Mouse (Mus musculus) megakaryocyte, embryonic 14.5 days (primary cell): ENCODE results near the gene Ccdc63. TPM values are rescaled to one million over a fixed set of nuclear protein-coding genes. Genes with fewer than 3 reads are reported as not detected.

ENCODE experiments used
- H3K27me3 ChIP-seq: replicated peaks from 2 replicates; pipeline ENCODE3; 2012; ENCODE audit warnings: inconsistent platforms
- H3K36me3 ChIP-seq: replicated peaks from 2 replicates; pipeline ENCODE3; 2012; ENCODE audit warnings: low read length, inconsistent platforms, mixed read lengths
- H3K4me1 ChIP-seq: 2 replicates; pipeline ENCODE4 v1.6.1; 2012; ENCODE audit warnings: inconsistent platforms
- H3K4me3 ChIP-seq: replicated peaks from 2 replicates; pipeline ENCODE3; 2012; ENCODE audit warnings: moderate library complexity, mild to moderate bottlenecking, inconsistent platforms
- H3K9me3 ChIP-seq: 2 replicates; pipeline ENCODE4 v1.6.1; 2012; ENCODE audit warnings: inconsistent platforms
- FLI1 ChIP-seq: IDR thresholded peaks from 2 replicates; pipeline ENCODE4 v1.6.1; 2012; ENCODE audit warnings: low read length, inconsistent platforms, mixed read lengths
- GATA1 ChIP-seq: IDR thresholded peaks from 3 replicates; pipeline ENCODE4 v1.6.1; 2012; ENCODE audit warnings: mixed read lengths, low read length, inconsistent platforms, borderline replicate concordance
- polyA plus RNA-seq: library from polyadenylated mRNA; stranded (reverse); fragments of >175 nt; gene quantifications from 2 replicates; pipeline ENCODE4 v1.2.3, GENCODE M21; 2012; ENCODE audit warnings: low replicate concordance; ENCODE audit not compliant: insufficient read depth

Ccdc63 gene
- polyA plus RNA-seq, 1 experiment: not detected

DNA sequence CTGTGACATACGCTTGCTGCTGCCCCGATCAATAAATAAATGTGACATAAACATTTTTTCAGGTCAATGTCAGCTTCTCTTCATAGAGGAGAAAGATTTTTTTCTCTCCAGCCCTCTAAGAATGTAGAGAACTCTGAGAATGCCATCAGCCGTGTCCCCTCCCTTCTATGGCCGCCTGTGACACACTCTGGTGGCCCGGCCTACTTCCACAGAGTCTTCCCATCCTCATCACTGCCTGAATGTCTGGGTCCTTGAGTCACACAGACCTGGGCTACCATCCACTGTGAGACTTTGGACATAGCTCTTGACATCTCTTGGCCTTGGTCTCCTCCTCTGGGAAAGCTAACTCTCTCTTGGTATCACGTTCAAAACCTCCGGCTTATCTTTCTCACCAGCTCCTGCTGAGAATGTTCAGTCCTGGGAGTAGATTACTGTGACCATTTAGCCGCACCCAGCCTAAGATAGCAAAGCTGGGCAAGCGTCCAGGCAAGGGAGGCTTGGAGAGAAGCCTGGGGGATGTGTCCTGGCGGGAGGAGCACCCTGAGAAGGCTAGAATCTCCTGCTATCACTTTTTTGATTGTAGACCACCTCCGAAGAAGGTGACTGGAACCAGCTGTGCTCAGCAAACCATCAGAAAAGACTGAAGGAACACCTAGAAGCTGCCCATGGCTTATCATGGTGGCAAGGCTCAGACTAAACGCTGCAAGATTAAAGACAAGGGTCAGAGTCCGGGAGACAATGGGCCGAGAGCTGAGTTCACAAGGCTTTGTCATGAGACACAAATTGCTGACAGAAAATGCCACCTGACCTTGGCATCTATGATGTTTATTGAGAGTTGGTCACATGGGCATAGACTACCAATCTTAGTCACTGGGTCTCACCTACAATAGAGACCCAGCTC lies 3.9 kb downstream of the Ccdc63 start:
- Histone ChIP-seq H3K27me3 (peaks cover 37% of the 10 kb centered on the region), H3K36me3 (no peaks in the 10 kb centered on the region), H3K9me3 (no peaks in the 10 kb centered on the region), H3K4me3 (no peak overlapping the region), H3K4me1 (peaks cover 23% of the 10 kb centered on the region)
- TF ChIP-seq GATA1 (no peak), FLI1 (no peak)

DNA sequence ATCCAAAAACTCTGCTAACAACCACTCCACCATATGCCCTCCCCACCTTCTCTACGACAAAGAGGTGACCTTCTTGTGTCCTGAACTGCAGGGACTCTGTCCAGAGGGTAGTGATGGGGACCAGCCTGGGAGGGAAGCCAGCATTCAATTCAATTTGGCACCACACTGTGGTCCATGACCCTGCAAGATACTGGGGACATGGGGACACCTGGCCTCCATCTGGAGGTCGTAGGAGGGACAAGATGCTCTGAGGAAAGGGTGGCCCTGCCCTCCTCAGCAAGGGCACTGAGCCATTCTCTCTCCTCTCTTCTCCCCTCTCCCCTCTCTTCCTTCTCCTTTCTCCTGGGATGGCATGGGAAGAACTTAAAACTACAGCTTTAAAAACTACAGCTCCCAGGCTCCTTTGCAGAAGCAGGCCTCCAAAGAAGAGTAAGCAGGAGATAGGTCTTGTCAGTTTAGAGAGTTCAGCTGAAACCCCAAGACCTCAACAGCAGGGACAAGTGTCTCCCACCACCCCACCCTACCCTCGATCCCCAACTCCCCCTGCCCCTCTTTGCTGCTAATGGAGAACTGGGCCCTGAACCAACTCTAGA lies 5.2 kb downstream of the Ccdc63 start:
- Histone ChIP-seq H3K36me3 (no peaks in the 10 kb centered on the region), H3K4me3 (no peak overlapping the region), H3K4me1 (peaks cover 32% of the 10 kb centered on the region), H3K27me3 (peaks cover 35% of the 10 kb centered on the region), H3K9me3 (no peaks in the 10 kb centered on the region)
- no peak for TF ChIP-seq FLI1
- TF ChIP-seq GATA1: no peak

DNA sequence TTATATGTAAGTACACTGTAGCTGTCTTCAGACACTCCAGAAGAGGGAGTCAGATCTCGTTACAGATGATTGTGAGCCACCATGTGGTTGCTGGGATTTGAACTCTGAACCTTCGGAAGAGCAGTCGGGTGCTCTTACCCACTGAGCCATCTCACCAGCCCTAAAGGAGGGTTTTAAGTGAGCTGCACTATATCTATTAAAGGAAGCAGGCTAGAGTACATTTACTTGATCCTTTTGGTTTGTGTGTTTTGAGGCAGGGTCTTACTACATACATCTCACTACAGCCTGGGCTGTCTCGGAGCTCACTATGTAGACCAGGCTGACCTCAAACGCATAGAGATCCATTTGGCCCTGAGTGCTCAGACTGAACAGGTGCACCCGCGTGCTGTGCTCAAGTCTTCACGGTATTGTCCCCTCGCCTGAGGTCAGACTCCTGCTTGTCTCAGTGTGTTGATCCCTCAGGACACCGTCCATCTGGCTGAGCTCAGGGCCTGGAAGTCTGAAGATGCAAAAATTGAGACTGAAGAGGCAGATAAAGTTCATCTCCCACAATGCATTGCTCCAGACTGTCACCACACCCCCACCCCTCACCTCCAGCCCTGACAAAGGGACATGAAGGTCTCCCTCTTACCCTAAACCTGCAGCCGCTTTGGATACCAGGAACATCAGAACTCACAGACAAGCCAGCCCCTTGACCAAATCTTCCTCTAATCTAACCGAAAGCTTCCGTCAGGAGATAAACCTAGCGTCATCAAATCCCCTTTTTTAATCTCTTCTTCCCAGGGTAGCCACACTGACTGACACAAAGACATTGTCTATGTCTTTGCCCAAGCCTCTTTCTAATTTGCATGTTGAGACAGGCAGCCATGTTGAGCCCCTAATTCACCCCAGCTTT lies 6.0 kb downstream of the Ccdc63 start:
- H3K4me1 ChIP-seq: peaks cover 37% of the 10 kb centered on the region
- H3K36me3 ChIP-seq: no peaks in the 10 kb centered on the region
- H3K4me3 ChIP-seq: no peak overlapping the region
- peaks cover 35% of the 10 kb centered on the region for H3K27me3 ChIP-seq
- TF ChIP-seq GATA1 (no peak), FLI1 (no peak)
- H3K9me3 ChIP-seq: no peaks in the 10 kb centered on the region

DNA sequence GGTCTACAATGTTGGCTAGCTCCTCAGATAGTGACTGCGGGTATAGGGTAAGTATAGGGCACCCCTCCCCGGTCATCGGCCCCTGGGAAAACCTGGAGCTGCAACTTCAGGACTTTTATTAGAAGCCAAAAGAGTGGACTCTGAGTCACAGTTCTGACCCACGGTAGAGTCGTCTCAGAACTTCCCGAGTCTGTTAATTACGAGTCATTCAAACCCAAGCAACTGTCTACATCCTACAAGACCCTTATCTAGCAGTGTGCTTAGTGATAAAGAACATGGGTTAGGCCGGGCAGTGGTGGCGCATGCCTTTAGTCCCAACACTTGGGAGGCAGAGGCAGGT lies 7.6 kb downstream of the Ccdc63 start:
- H3K27me3 ChIP-seq: peaks cover 28% of the 10 kb centered on the region
- no peaks in the 10 kb centered on the region for H3K9me3 ChIP-seq
- no peak overlapping the region for H3K4me3 ChIP-seq
- TF ChIP-seq FLI1 (no peak), GATA1 (no peak)
- no peaks in the 10 kb centered on the region for H3K36me3 ChIP-seq
- peaks cover 45% of the 10 kb centered on the region for H3K4me1 ChIP-seq

DNA sequence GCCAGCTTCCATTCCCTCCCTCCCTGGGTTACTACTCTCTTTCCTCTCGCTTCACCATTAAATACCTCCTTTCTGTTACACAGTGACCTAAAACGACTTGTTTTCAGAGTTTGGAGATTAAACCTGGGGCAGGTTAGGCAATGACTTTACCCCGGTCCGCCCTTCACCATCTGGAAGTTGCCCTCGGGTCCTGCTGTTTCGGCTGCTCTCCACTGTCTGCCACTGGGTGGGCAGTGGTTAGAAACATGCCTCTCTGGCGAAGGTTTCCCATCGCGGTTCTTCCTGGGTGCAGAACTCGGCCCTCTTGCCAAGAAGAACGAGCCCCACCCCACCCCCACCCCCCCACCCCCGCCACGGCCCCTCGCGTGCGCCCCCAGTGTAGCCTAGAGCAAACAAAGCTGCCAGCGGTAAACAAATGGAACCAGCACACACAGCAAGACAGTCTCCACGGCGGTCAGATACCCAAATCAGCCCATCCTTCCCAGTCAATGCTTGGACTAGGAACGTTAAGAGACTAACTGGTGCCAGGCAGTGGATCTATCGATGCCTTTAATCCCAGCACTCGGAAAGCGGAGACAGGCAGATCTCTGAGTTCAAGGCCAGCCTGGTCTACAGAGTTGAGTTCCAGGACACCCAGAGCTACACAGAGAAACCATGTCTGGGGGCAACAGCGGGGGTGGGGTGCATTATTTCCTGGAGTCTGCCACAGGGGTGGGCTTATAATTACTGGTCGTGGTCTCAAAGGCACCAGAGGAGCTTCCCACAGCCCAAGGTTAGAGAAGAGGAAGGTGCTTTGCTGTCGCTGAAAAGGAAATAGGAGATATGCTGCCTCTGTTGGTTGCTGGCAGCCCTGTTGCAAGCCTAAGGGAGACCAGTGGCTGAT lies 8.2 kb downstream of the Ccdc63 start:
- H3K9me3 ChIP-seq: no peaks in the 10 kb centered on the region
- no peaks in the 10 kb centered on the region for H3K36me3 ChIP-seq
- no peak for TF ChIP-seq FLI1
- TF ChIP-seq GATA1: no peak
- H3K4me1 ChIP-seq: peaks cover 45% of the 10 kb centered on the region
- H3K27me3 ChIP-seq: peaks cover 27% of the 10 kb centered on the region
- H3K4me3 ChIP-seq: peak overlapping the region; percentile 92

DNA sequence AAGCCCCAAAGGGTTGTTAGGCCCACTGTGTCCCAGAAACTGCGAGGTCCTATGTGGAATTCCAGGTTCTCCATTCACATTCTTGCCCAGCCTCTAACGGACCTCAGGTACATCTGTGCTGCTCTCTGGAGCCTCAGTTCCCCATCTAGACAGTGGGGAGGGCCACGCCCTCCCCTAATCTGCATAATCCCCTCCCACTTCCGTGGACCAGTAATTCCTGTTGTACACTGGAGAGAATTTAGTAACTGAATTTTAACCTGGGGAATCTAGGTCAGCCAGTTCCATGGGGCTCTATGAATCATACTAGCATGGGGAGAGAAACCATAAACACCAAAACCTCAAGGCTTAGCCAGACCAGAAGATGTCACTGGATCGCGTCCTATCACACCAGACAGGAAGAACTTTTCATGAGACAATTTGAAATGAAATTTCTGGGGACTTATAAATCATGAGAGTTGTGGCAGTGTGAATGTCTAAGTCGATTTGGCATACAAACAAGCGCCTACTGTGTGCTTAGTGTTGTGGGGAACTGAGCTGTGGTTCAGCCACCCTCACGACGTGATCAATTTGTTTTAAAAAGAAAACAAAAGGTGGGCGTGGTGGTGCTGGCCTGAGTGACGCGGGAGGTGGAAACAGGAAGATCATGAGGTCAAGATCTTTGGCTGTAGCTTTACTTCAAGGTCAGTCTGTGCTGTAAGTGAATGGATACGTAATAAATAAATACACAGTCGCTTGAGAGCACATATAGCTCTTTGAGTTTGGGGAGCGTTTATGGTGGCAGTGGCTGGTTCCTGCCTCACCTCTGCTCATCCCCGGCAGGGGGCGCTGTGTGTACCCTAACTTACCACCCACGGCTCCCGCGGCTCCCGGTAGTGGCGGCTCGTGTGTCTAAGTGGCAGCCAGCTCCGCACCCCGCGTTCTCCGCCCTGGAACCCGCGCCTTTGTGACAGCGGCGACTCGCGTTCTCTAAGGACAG lies 9.3 kb downstream of the Ccdc63 start:
- H3K27me3 ChIP-seq: peaks cover 28% of the 10 kb centered on the region
- TF ChIP-seq FLI1 (no peak), GATA1 (no peak)
- H3K4me1 ChIP-seq: peaks cover 40% of the 10 kb centered on the region
- peak overlapping the region; percentile 92 for H3K4me3 ChIP-seq
- H3K9me3 ChIP-seq: peaks cover 2% of the 10 kb centered on the region
- H3K36me3 ChIP-seq: no peaks in the 10 kb centered on the region

DNA sequence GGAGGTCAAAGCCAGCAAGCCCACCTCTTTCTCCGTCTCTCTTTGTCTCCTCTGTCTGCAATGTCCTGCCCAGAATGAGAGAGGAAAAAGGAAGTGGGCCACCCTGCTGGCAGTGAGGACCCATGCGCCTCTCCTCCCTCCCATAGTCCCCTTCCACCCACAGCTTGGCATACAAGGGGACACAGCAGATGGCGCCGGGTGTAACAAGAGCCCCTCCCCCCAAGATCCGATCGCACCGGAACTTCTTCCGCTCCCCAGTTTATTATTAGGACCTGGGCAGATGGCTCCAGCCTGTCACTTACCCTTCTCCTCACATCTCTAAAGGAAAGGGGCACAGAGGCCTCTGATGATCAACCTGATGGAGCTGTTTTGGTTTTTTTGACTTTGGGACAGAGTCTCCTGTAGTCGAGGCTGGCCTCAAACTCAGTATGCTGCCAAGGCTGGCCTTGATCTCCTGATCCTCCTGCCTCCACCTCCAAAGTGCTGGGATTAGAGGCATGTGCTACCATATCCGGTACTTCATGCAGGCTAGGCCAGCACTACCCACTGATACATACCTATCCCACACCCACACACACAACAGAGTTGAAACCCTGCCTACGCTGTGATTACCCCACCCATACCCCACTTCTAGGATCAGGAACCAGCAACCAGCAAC lies 10.2 kb downstream of the Ccdc63 start:
- peaks cover 40% of the 10 kb centered on the region for H3K4me1 ChIP-seq
- H3K4me3 ChIP-seq: peak overlapping the region; percentile 39
- H3K36me3 ChIP-seq: no peaks in the 10 kb centered on the region
- H3K9me3 ChIP-seq: peaks cover 4% of the 10 kb centered on the region
- no peak for TF ChIP-seq GATA1
- TF ChIP-seq FLI1: no peak
- H3K27me3 ChIP-seq: peaks cover 26% of the 10 kb centered on the region
